Mouse (Mus musculus): ENCODE measurements around the gene Hist2h2ac. TPM values are rescaled to one million over a fixed set of nuclear protein-coding genes. Genes with fewer than 3 reads are reported as not detected.
A peak's percentile ranks its signal among the peaks of the same experiment; 100 is the strongest.
"Not testable (repeated sequence)": the region's sequence is repeated elsewhere in the genome, so short reads cannot be mapped to it uniquely, and the experiment has no call there.

Hist2h2ac gene
- polyA plus RNA-seq, 1 experiment, result 1.3 TPM

- Histone ChIP-seq H3K36me3 (ENCODE audit: control insufficient read depth, insufficient read depth) (peaks cover 20% of the 10 kb centered on the region), H3K4me3 (no peak within 1 kb of the TSS), H3K79me2 (ENCODE audit: control insufficient read depth, insufficient read depth) (no peaks in the 10 kb centered on the region), H3ac (ENCODE audit: control insufficient read depth, insufficient read length) (no peak within 1 kb of the TSS), H3K27me3 (ENCODE audit: control insufficient read depth, insufficient read depth, insufficient read length) (no peaks in the 10 kb centered on the region), H3K4me2 (ENCODE audit: low read depth) (peak within 1 kb of the TSS; percentile 48)
- TF ChIP-seq CEBPB (IDR thresholded peaks at IDR 0.05; ENCODE audit: insufficient read depth, poor library complexity, severe bottlenecking) (no peak), TCF3 (IDR thresholded peaks at IDR 0.05; ENCODE audit: insufficient read length, low read depth) (no peak), SRF (IDR thresholded peaks at IDR 0.05; ENCODE audit: control insufficient read depth, insufficient read length, low read depth) (no peak), E2F4 (IDR thresholded peaks at IDR 0.05; ENCODE audit: insufficient read depth) (no peak), POLR2AphosphoS2 (IDR thresholded peaks at IDR 0.05; ENCODE audit: insufficient read length, low read depth) (no peak), TCF12 (IDR thresholded peaks at IDR 0.05; ENCODE audit: insufficient read depth, poor library complexity, severe bottlenecking) (no peak)
Observed at GRCm38 (mm10) chr3:96180727-96181477, 39.8 kb downstream of the Hist2h2ac start, which contains the start of gene Sv2a. Gene Sv2a, plus strand, starts transcription at chr3:96181151.

DNA sequence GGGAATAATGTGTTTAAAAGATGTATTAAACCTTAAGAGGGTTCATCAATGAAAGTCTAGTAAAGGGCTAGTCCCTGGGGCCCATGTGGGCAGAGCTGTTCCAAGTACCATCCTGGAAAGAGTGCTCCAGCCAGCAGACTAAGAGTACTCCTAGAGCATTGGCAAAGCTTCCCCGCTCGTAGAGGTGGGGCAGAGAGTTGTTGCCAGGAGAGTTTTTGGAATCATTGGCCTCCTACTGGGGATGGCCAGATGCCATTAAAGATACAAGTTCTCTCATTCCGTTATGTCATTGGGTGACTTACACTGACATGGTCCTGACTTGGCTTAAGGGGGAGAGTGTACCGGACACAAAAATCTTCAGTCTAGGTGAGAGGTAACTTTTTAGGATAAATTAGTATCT lies 41.1 kb downstream of the Hist2h2ac start:
- no peak overlapping the region for H3ac ChIP-seq (ENCODE audit: control insufficient read depth, insufficient read length)
- H3K4me3 ChIP-seq, result no peak overlapping the region
- H3K27me3 ChIP-seq (ENCODE audit: control insufficient read depth, insufficient read depth, insufficient read length), result no peaks in the 10 kb centered on the region
- H3K4me2 ChIP-seq (ENCODE audit: low read depth), result no peak overlapping the region
- peaks cover 32% of the 10 kb centered on the region for H3K36me3 ChIP-seq (ENCODE audit: control insufficient read depth, insufficient read depth)
- H3K79me2 ChIP-seq (ENCODE audit: control insufficient read depth, insufficient read depth), result peaks cover 9% of the 10 kb centered on the region
- TF ChIP-seq REST (IDR thresholded peaks at IDR 0.05; ENCODE audit: insufficient read depth, insufficient read length) (no peak), TCF3 (IDR thresholded peaks at IDR 0.05; ENCODE audit: insufficient read length, low read depth) (no peak)

GRCm38 (mm10) chr3:96178902-96179301 lies 41.8 kb downstream of the Hist2h2ac start:
- no peak overlapping the region for H3K4me2 ChIP-seq (ENCODE audit: low read depth)
- H3K4me3 ChIP-seq, result no peak overlapping the region
- no peaks in the 10 kb centered on the region for H3K27me3 ChIP-seq (ENCODE audit: control insufficient read depth, insufficient read depth, insufficient read length)
- peaks cover 34% of the 10 kb centered on the region for H3K36me3 ChIP-seq (ENCODE audit: control insufficient read depth, insufficient read depth)
- H3K79me2 ChIP-seq (ENCODE audit: control insufficient read depth, insufficient read depth), result peaks cover 16% of the 10 kb centered on the region
- no peak overlapping the region for H3ac ChIP-seq (ENCODE audit: control insufficient read depth, insufficient read length)
- TF ChIP-seq TCF3 (IDR thresholded peaks at IDR 0.05; ENCODE audit: insufficient read length, low read depth) (no peak), POLR2AphosphoS2 (IDR thresholded peaks at IDR 0.05; ENCODE audit: insufficient read length, low read depth) (peak; percentile 20)

DNA sequence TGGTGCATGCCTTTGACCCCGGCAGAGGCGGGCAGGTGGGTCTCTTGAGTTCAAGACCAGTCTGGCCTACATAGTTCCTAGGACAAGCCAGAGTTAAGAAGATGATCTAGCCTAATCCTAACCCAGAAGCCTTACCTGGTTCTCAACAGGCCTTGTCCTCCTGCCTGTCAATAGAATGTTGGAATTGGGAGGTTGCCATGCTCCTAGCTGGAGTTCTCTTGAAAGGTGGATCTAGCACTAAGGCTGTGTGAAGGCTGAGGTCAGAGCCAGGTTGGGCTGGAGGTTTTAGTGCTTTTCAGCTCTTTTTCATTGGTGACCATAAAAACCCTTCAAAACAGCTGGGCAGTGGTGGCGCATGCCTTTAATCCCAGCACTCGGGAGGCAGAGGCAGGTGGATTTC lies 42.3 kb downstream of the Hist2h2ac start:
- H3ac ChIP-seq (ENCODE audit: control insufficient read depth, insufficient read length), result no peak overlapping the region
- H3K4me2 ChIP-seq (ENCODE audit: low read depth), result no peak overlapping the region
- no peak overlapping the region for H3K4me3 ChIP-seq
- H3K27me3 ChIP-seq (ENCODE audit: control insufficient read depth, insufficient read depth, insufficient read length), result no peaks in the 10 kb centered on the region
- H3K36me3 ChIP-seq (ENCODE audit: control insufficient read depth, insufficient read depth), result peaks cover 34% of the 10 kb centered on the region
- TF ChIP-seq MYOD1 (IDR thresholded peaks at IDR 0.05; ENCODE audit: control insufficient read depth in 1 of 3, insufficient read length in 2 of 3, low read depth in 2 of 3) (no peak), E2F4 (IDR thresholded peaks at IDR 0.05; ENCODE audit: insufficient read depth) (no peak), POLR2AphosphoS2 (IDR thresholded peaks at IDR 0.05; ENCODE audit: insufficient read length, low read depth) (no peak), USF1 (IDR thresholded peaks at IDR 0.05; ENCODE audit: low read depth) (no peak)
- H3K79me2 ChIP-seq (ENCODE audit: control insufficient read depth, insufficient read depth), result peaks cover 20% of the 10 kb centered on the region

DNA sequence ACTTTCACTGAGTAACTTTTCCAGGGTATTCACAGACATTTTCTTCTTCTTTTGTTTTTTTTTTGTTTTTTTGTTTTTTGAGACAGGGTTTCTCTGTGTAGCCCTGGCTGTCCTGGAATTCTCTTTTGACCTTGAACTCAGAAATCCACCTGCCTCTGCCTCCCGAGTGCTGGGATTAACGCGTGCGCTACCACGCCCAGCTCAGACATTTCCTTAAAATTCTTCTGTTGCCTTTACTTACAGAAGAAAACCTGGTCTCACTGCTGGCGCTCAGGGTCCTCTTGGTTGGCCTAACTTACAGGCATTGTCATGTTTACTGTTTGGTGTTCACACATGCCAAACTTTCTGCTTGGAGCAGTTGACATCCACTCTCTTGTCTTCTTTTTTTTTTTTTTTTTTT lies 45.4 kb downstream of the Hist2h2ac start:
- Histone ChIP-seq H3ac (ENCODE audit: control insufficient read depth, insufficient read length) (no peak overlapping the region), H3K36me3 (ENCODE audit: control insufficient read depth, insufficient read depth) (peaks cover 34% of the 10 kb centered on the region), H3K79me2 (ENCODE audit: control insufficient read depth, insufficient read depth) (peaks cover 37% of the 10 kb centered on the region), H3K4me3 (no peak overlapping the region), H3K4me2 (ENCODE audit: low read depth) (no peak overlapping the region), H3K27me3 (ENCODE audit: control insufficient read depth, insufficient read depth, insufficient read length) (no peaks in the 10 kb centered on the region)
- TF ChIP-seq MYOG (IDR thresholded peaks at IDR 0.05; ENCODE audit: control insufficient read depth in 1 of 3, insufficient read depth in 1 of 3, insufficient read length in 2 of 3, low read depth in 2 of 3) (no peak), POLR2A (IDR thresholded peaks at IDR 0.05; ENCODE audit: insufficient read length, low read depth) (no peak), MAX (IDR thresholded peaks at IDR 0.05; ENCODE audit: low read depth) (no peak), SRF (IDR thresholded peaks at IDR 0.05; ENCODE audit: control insufficient read depth, insufficient read length, low read depth) (no peak), E2F4 (IDR thresholded peaks at IDR 0.05; ENCODE audit: insufficient read depth) (no peak), TCF3 (IDR thresholded peaks at IDR 0.05; ENCODE audit: insufficient read length, low read depth) (no peak), POLR2AphosphoS2 (IDR thresholded peaks at IDR 0.05; ENCODE audit: insufficient read length, low read depth) (no peak), MYOD1 (IDR thresholded peaks at IDR 0.05; ENCODE audit: control insufficient read depth in 1 of 3, insufficient read length in 2 of 3, low read depth in 2 of 3) (no peak), CEBPB (IDR thresholded peaks at IDR 0.05; ENCODE audit: insufficient read depth, poor library complexity, severe bottlenecking) (no peak), REST (IDR thresholded peaks at IDR 0.05; ENCODE audit: insufficient read depth, insufficient read length) (no peak)

GRCm38 (mm10) chr3:96174042-96174441 lies 46.6 kb downstream of the Hist2h2ac start:
- H3K4me2 ChIP-seq (ENCODE audit: low read depth), result peak overlapping the region; percentile 97
- not testable (repeated sequence) for H3K4me3 ChIP-seq; H3K27me3 ChIP-seq (ENCODE audit: control insufficient read depth, insufficient read depth, insufficient read length); H3ac ChIP-seq (ENCODE audit: control insufficient read depth, insufficient read length)
- peaks cover 37% of the 10 kb centered on the region for H3K79me2 ChIP-seq (ENCODE audit: control insufficient read depth, insufficient read depth)
- peaks cover 34% of the 10 kb centered on the region for H3K36me3 ChIP-seq (ENCODE audit: control insufficient read depth, insufficient read depth)

Measured in myocyte (in vitro differentiated cells).